Mouse (Mus musculus): ENCODE results near the gene Il25. TPM values are rescaled to one million over a fixed set of nuclear protein-coding genes. Genes with fewer than 3 reads are reported as not detected.
"Not testable (repeated sequence)": the region's sequence is repeated elsewhere in the genome, so short reads cannot be mapped to it uniquely, and the experiment has no call there.

Gene Il25
- polyA plus RNA-seq, 1 experiment = not detected

DNA sequence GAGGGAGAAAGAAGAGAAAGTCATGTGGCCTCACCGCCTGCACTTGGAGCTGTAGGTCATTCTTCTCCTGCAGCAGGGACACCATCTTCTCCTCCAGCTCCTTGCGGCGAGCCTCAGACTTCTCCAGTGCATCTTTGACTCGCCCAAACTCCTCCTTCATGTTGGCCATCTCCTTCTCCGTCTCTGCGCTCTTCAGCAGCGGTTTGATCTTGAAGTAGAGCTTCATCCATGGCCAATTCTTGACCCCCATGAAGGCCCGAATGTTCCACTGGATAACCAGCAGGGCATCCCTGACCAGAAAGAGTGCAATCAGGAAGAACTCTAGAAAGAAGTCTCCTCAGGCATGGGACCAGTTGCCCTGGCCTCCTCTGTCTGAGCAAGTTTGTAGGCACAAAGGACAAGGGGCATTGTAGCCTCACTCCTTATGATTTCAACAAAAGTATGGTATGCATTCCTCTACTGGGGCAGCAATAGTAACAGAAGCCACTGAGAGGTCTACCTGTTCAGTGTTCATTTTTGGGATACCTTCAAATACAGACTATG, 21.2 kb downstream of the Il25 start:
- no peak for DNase-seq (ENCODE audit: low read depth)

DNA sequence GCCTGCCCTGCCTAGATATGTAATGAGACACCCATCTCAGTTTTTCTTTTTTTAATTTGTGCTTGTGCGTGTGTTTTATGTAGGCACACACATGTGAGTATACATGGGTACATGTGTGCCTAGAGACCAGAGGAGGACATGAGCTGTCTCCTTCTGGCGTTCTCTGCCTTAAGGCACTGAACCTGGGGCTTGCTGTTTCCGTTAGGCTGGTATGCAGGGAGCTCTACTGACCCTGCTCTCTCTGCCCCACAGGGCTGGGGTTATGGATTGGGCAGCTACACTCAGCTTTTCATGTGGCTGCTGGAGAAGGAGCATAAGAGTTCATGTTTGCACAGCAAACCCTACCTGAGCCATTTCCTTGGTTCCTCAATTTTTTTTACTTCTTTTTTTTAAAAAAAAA, 22.0 kb downstream of the Il25 start:
- no peak for DNase-seq (ENCODE audit: low read depth)

DNA sequence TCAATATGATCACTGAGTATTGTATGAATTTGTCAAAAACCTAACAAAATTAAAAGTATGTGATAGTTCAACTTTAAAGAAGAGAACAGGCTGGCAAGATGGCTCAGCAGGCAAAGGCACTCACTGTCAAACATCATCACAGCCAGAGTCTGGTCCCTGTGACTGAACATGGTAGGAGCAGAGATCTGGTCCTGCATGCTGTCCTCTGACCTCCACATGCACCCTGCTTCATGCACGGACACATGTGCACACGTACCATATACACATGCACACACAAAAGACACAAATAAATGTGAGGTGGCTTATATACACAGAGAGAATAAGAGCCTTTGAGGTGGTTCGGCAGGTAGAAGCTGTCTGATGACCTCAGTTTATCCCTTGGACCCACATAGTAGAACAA, 23.0 kb downstream of the Il25 start:
- no peak for DNase-seq (ENCODE audit: low read depth)

DNA sequence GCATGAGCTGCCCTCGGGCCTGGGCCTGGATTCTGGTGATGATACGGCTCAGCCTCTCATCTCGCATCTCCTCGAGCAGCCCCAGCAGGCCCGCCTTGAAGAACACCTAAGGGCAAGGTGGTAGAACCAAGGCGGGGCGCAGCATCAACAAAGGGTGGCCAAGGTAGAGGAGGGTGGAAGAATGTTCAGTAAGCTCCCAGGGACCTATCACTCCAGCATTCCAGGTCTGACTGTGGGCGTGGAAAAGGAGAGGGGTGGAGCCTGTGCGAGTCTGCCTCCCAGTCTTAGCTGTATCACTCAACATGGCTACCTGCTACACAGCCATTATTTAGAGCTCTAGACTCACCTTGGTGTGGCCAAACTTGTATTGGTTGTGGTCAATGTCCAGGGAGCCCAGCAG, 24.0 kb downstream of the Il25 start:
- DNase-seq (ENCODE audit: low read depth) = no peak

DNA sequence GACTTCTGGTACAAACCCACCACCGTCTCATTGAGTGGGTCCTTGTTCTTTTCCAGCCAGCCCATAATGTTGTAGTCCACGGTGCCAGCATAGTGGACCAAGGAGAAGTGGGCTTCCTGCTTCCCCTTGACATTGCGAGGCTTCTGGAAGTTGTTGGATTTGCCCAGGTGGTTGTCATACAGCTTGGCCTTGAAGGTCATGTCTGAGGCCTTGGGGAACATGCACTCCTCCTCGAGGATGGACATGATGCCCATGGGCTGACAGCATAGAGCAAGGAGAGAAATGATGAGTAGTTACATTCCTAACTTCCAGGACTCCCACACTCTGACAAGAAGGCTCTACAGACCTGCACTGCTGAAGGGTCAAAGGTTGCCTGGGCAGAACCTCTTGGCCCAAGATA, 26.0 kb downstream of the Il25 start:
- DNase-seq (ENCODE audit: low read depth) = no peak

DNA sequence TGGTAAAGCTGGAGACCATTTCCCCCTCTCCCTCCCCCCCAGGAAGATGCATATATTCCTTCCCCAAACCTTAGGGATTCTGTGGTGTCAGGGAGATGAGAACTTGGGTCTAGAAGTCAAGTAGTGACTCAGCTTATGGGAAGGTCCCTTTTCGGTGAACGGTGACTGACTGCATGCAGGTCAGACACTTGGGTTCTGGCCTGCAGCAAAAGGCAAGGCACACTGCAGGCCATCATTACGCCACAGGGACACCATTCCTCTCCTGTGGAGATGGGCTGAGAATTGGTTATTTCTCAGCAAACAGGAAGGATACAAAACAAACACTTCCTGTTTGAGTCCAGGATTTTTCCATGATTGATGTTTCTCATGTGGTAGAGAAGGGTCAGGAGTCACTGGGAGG, 26.7 kb downstream of the Il25 start:
- DNase-seq (ENCODE audit: low read depth) = no peak

DNA sequence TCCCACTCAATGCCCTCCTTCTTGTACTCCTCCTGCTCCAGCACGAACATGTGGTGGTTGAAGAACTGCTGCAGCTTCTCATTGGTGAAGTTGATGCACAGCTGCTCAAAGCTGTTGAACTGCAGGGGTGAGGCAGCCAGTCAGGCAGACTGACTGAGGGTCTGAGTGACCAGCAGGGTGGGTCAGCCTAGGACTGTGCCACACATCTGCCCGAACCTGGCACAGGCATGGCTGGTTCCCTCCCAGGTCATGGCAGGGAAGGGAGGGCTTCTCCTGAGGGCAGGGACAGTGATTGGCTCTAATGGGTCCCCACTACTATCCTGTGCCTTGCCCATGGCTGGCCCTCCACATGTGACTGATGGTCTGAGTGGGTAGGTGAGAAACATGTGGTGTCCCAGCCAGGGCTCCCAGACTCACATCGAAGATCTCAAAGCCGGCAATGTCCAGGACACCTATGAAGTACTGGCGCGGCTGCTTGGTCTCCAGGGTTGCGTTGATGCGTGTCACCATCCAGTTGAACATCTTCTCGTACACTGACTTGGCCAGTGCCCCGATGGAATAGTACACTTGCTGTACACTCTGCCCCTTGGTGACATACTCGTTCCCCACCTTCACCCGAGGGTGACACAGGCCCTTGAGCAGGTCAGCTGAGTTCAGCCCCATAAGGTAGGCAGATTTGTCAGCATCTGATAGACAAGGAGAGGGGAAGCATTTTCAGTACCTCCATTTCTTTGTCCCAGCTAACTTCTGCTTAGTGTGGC, 27.5 kb downstream of the Il25 start:
- not testable (repeated sequence) for DNase-seq (ENCODE audit: low read depth)

DNA sequence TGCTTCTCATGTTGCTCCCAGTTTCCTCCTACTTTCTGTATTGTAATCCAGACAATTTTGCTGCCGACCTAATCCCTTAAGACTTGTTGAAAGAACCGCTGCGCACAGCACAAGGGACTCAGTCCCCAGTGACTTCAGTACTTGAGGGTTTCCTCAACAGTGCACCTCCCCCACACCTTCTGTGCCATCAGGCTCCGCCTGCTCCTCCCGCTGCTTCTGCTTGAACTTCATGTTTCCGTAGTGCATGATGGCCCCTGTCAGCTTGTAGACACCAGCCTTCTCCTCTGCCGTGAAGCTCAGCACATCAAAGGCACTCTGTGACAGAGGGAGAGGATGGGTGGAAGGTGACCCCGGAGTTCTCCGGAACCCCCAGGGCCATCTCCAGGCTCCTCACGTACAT, 28.3 kb downstream of the Il25 start:
- no peak for DNase-seq (ENCODE audit: low read depth)

DNA sequence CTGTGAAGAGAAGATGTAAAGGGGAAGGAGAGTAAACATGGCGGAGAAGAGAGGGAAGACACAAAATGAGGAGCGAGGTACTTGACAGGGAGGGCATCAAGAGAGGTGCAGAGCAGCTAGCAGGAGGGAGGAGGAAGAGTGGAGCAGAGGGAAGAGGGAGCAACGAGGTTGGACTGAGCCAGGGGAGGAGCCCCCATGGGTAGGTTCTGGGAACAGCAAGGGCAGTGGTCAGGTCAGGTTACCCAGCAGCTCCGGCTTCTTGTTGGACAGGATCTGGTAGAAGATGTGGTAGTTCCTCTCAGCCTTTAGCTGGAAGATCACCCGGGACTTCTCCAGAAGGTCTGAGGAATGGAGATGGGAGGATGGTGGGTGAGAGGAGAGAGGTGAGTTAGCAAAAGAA, 29.0 kb downstream of the Il25 start:
- no peak for DNase-seq (ENCODE audit: low read depth)

DNA sequence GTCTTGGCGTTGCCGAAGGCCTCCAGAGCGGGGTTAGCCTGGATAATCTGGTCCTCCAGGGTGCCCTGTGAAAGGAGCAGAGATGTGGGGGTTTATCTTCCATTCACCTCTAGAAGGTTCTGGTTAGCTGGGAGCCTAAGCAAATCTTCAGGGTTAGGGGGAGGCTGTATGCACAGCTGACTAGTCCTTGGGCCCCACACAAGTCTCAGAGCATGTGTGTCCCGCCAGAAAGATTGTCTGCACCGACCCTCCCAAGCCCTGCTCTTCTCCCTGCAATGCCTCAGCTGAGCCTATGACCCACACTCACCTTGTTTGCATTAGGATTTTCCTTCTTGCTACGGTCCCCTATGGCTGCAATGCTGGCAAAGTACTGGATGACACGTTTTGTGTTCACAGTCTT, 30.2 kb downstream of the Il25 start:
- DNase-seq (ENCODE audit: low read depth) = no peak

DNA sequence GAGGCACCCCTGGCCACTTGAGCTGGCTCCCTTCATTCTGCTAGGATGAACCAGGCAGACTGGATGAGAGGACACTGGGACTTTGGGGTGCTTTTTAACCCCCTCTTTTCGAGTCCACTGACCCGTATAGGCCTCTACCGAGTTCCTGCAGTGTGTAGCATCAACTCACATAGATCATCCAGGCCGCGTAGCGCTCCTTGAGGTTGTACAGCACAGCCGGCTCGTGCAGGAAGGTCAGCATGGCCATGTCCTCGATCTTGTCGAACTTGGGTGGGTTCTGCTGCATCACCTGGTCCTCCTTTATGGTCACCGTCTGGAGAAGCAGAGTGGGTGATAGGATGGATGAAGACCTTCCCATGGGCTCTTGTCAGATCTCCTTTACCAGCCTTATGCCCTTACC, 31.2 kb downstream of the Il25 start:
- no peak for DNase-seq (ENCODE audit: low read depth)

DNA sequence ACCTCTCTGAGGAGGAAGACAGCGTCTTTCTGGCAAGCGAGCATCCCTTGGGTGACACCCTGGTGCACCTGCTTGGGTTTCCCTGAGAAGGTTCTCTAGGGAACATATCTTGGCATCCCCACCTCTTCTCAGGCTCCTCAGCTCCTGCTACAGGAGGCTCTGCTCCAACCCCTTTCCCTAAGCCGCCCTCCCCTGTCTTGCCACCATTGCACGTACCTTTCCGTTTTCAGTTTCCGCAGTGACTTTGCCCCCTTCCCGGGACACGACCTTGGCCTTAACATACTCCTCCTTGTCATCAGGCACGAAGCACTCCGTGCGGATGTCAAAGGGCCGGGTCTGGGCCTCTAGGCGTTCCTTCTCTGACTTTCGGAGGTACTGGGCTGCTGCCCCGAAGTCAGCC, 32.5 kb downstream of the Il25 start:
- no peak for DNase-seq (ENCODE audit: low read depth)

DNA sequence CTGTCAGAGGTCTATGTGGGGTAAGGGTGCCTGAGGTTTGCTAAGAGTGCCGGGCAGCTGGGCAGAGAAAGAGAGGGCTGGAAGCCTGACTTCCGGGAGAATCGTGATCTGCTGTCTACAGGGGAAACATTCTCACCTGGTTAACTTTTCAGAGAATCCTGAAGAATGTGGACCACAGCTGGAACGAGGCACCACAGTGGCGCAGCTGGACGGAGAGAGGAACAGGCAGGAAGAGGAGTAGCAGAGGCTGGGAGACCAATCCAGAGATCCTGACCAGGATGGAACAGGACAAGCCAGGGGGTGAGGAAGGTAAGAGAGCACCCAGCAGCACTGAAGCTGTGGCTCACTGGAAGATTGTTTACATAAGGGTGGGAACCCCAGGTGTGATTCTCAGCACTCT, 33.1 kb downstream of the Il25 start:
- DNase-seq (ENCODE audit: low read depth) = no peak

DNA sequence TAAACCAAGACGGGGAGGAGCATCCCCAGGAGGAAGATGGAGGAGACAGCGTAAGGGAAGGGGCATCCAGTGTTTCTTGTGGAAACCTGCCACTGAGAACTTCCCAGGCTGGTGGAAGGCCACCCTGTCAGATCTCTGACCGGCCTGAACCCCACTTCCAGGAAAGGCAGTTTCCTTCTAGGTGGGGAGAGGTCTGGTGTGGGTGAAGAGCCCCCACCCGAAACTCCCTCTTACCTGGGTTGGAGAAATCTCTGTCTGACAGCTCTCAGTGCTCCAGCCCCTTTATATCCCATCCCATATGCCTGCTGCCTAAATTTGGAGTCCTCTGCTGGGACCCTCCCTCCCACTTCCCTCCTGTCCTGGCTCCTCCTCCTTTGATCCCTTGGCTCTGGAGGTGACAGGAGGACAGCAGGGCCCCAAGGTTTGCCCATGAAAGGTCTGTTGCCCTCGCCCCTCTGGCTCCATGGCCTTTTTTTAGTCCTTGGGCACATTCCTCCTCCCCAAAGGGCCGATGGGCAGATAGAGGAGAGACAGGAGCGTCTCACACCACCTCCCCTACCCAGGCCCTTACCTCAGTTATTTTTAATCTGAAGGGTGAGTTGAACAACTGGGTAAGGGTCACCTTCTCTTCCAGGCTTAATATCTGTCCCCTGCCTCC, 34.0 kb downstream of the Il25 start, which contains the start of gene Myh6:
Gene Myh6, minus strand, starts transcription at position 608 of the 658 bp plus-strand sequence.
- no peak for DNase-seq (ENCODE audit: low read depth)

DNA sequence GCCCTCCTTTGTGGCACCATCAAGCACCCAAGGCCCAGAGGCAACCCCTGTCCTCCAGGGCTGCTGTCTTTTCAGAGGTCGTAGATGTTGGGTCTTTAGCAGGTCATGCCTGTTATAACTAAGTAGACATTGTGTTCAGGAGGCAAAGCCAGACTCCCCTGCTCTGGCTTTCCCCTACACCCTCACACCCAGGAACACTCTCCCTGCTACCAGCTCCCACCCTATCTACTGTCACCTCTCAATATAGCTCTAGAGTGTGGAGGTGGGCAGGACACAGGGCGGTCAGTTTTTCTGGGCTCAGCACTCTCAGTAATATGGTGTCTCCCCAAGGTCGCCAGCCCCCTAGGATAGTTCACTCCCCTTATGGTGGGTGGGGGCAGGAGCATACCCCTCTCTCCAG, 35.4 kb downstream of the Il25 start:
- no peak for DNase-seq (ENCODE audit: low read depth)

DNA sequence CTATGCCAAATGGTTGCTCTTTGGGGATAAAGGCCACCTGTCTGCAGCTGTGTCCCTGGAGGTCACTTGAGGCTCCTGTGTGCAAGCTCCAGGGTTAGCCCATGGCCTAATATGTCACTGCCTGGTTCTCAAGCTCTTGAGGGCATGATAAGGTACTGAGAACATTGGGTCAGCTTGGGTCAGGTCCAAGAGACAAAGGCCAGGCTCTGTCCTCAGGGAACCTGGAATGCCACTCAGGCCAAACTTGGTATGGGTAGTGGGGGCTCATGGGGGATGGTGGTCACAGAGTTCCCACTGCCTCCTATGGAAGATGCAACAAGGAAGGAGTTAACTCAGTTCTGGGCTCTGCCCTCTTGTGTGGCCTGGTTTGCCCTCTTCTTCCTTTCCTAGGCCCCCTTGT, 35.8 kb downstream of the Il25 start:
- no peak for DNase-seq (ENCODE audit: low read depth)

DNA sequence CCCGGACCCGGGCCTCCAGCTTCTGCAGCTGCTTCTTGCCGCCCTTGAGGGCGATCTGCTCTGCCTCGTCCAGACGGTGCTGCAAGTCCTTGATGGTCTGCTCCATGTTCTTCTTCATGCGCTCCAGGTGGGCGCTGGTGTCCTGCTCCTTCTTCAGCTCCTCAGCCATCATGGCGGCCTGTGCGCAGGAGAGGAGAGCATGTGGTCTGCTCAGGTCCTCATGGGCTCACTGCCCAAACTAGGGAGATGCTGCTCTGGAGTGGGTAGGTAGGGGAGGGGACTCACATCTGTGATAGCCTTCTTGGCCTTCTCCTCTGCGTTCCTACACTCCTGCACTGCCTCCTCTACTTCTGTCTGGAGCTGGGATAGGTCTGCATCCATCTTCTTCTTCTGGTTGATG, 40.3 kb downstream of the Il25 start:
- DNase-seq (ENCODE audit: low read depth) = not testable (repeated sequence)

DNA sequence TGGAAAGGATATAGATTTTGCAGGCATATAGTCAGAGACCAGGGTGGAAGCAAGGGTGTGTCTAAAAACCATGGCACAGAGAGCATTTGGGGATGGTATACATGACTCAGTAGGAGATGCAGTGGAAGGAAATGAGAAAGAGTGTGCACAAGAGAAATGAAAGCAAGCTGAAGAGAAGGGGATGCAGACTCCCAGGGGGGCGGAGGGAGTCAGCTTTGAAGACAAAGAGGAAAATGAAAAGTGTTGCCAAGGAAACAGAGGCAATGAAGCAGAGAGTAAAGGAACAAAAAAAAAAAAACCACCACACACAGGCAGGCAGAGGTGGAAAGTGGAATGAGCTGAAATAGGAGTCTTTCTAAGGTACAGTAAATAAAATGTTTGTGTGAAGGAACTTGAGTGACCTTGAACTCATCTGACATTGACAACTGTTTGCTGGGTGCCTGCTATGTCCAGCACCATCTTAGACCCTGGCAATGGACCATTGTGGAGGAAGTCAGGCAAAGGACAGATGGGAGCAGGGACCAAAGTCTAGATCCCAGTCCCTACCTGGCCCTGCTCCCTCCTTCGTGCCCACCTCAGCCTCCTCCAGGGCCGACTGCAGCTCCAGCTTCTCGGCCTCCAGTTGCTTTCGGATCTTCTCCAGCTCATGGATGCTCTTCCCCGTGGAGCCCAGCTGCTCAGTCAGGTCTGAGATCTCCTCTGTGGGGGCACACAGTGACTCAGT, 41.7 kb downstream of the Il25 start:
- no peak for DNase-seq (ENCODE audit: low read depth)

DNA sequence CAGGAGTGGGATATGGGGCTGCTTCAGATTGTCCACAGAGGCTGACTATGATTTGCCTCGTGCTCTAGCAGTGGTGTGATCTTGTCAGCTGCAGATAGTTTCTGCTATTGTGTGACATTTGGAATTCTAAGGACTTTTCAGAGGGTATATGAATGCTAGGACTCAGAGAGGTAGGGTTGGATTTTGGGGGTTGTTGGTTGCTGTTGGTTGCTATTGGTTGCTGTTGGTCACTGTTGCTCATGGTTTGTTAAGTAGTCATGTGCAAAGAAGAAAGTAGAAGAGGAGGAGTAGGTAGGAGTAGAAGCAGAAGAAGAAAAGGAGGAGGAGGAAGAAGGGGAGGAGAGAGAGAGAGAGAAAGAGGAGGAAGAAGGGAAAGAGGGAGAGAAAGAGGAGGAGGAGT, 44.1 kb downstream of the Il25 start, which contains the start of gene Gm17428:
Gene Gm17428, plus strand, starts transcription at position 301 of the 400 bp plus-strand sequence.
- no peak for DNase-seq (ENCODE audit: low read depth)

DNA sequence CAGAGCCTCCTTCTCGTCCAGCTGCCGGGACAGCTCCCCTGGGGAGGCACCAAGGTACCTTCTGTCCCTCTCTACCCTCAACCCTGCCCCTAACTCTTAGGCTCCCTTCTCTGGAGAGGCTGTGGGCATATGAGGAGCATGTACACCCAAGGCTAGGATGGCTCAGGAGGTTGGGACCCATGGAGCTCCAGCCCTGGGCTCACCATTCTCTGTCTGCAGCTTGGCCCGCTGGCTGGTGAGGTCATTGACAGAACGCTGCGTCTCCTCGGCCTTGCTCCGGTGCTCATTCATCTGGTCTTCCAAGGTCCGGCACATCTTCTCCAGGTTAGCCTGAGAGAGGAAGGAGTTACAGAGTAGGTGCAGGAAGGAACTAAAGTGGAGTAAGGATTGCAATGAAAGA, 46.2 kb downstream of the Il25 start:
- DNase-seq (ENCODE audit: low read depth) = no peak

DNA sequence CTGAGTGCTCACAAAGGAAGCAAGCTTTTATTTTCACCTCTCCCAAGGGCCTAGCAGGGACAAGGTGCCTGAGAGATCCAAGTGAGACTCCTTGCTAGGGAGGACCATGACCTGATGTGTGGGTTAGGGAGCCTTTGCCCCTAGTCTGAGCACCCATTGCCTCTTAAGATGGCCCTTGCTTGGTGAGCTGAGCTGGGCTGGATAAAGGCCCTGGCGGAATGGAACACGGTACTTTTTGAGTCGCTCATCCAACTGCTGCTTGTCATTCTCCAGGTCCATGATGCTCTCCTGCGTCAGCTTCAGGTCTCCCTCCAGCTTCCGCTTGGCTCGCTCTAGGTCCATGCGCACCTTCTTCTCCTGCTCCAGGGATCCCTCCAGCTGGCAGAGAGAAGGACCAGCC, 49.4 kb downstream of the Il25 start:
- DNase-seq (ENCODE audit: low read depth) = no peak
